In genomic region chr14:87566211-87566610, GRCm38 (mm10) we compare ENCODE assay signal across 8 mouse cellular contexts.
DNase-seq lines count a peak whose midpoint lies in the region; ATAC-seq and TF ChIP-seq lines count a peak whose summit lies in the region.
"Had no signal": no experiment of that assay in that cellular context is flagged by ENCODE, and none has a peak within 500 bp of the region (broad histone marks: within the 10 kb centered on the region; RNA-seq: fewer than 3 reads in every experiment).

No protein-coding gene starts in this region.

- ATAC-seq in hindbrain, embryonic 11.5 days (ENCODE audit: low FRiP score): no peak
- ATAC-seq in hindbrain, embryonic 12.5 days (ENCODE audit: low FRiP score): no peak
- ATAC-seq in hindbrain, embryonic 16.5 days: no peak

- 42% methylated on average over 7 of the region's 7 CpGs for WGBS in hindbrain, embryonic 11.5 days
- WGBS in hindbrain, embryonic 12.5 days: 31% methylated on average over 7 of the region's 7 CpGs
- WGBS in hindbrain, embryonic 16.5 days: 33% methylated on average over 7 of the region's 7 CpGs

- no peak for TF ChIP-seq EP300 in ES-Bruce4 (IDR thresholded peaks at IDR 0.05; ENCODE audit: insufficient read depth, low read depth, low read length)

- 0 out of 2 replicates have a peak, but pooled peaks cover 2% of the 10 kb centered on the region for H3K27me3 ChIP-seq in hindbrain, embryonic 11.5 days (ENCODE audit: control insufficient read depth, insufficient read depth, low read length)
- H3K27me3 ChIP-seq in hindbrain, embryonic 12.5 days: no peaks in the 10 kb centered on the region
- H3K27me3 ChIP-seq in ES-Bruce4 (ENCODE audit: control insufficient read depth, insufficient read depth, low read length, poor library complexity, severe bottlenecking): no peaks in the 10 kb centered on the region
- H3K27me3 ChIP-seq in hindbrain, embryonic 16.5 days (replicated peaks; ENCODE audit: control insufficient read depth, insufficient read depth, low read length): no peaks in the 10 kb centered on the region

- no peak overlapping the region for H3K9ac ChIP-seq in hindbrain, embryonic 11.5 days (ENCODE audit: low read depth, low read length)
- H3K9ac ChIP-seq in hindbrain, embryonic 12.5 days: no peak overlapping the region
- no peak overlapping the region for H3K9ac ChIP-seq in ES-Bruce4 (ENCODE audit: low read depth, poor library complexity, severe bottlenecking)
- no peak overlapping the region for H3K9ac ChIP-seq in hindbrain, embryonic 16.5 days (ENCODE audit: low read depth, low read length)
- H3K9ac ChIP-seq: embryonic facial prominence, embryonic 15.5 days had no signal

- H3K4me1 ChIP-seq in hindbrain, embryonic 11.5 days (replicated peaks; ENCODE audit: control insufficient read depth, insufficient read depth, low read length): peaks cover 3% of the 10 kb centered on the region; the same call in 1 of the 2 replicates
- peaks cover 9% of the 10 kb centered on the region for H3K4me1 ChIP-seq in hindbrain, embryonic 12.5 days
- H3K4me1 ChIP-seq in ES-Bruce4 (ENCODE audit: control insufficient read depth, insufficient read depth, low read length): no peaks in the 10 kb centered on the region
- H3K4me1 ChIP-seq in hindbrain, embryonic 16.5 days (ENCODE audit: control insufficient read depth, insufficient read depth, low read depth, low read length): peaks cover 11% of the 10 kb centered on the region

- peak; percentile 56 for TF ChIP-seq CTCF in ES-Bruce4 (IDR thresholded peaks at IDR 0.05; ENCODE audit: low read depth, low read length)

- no peak overlapping the region for H3K27ac ChIP-seq in hindbrain, embryonic 11.5 days (ENCODE audit: low read depth, low read length)
- no peak overlapping the region for H3K27ac ChIP-seq in hindbrain, embryonic 12.5 days
- no peak overlapping the region for H3K27ac ChIP-seq in ES-Bruce4 (ENCODE audit: insufficient read depth, low read length)
- no peak overlapping the region for H3K27ac ChIP-seq in hindbrain, embryonic 16.5 days (ENCODE audit: low read depth, low read length)
- H3K27ac ChIP-seq: embryonic facial prominence, embryonic 15.5 days had no signal

- no peaks in the 10 kb centered on the region for H3K36me3 ChIP-seq in hindbrain, embryonic 11.5 days (ENCODE audit: control insufficient read depth, insufficient read depth, low read length)
- no peaks in the 10 kb centered on the region for H3K36me3 ChIP-seq in hindbrain, embryonic 12.5 days
- H3K36me3 ChIP-seq in ES-Bruce4 (ENCODE audit: control insufficient read depth, insufficient read depth, low read length, poor library complexity, severe bottlenecking): no peaks in the 10 kb centered on the region
- H3K36me3 ChIP-seq in hindbrain, embryonic 16.5 days (ENCODE audit: control insufficient read depth, insufficient read depth, low read length): no peaks in the 10 kb centered on the region
- H3K36me3 ChIP-seq: embryonic facial prominence, embryonic 15.5 days had no signal

- peak; percentile 43 for DNase-seq in hindbrain, embryonic 11.5 days (ENCODE audit: low spot score)
- peak; percentile 15 for DNase-seq in adrenal gland, adult 8-10 months
- peak; percentile 39 to 47 for DNase-seq in left cerebral cortex, postnatal 14 days (ENCODE audit: low spot score in 2 of 2)
- no peak for DNase-seq in thymus, postnatal 25 days

- intact Hi-C loops in left cerebral cortex, postnatal 14 days (cut with DNase I): loop anchor here (5.0 kb wide), 1 partner anchor 901 kb away; no protein-coding TSS in a partner anchor

- H3K9me3 ChIP-seq in hindbrain, embryonic 11.5 days (ENCODE audit: control insufficient read depth, low read length): no peaks in the 10 kb centered on the region
- no peaks in the 10 kb centered on the region for H3K9me3 ChIP-seq in hindbrain, embryonic 12.5 days (replicated peaks)
- H3K9me3 ChIP-seq in ES-Bruce4 (replicated peaks; ENCODE audit: control insufficient read depth, insufficient read depth, low read length, poor library complexity, severe bottlenecking): no peaks in the 10 kb centered on the region
- H3K9me3 ChIP-seq in hindbrain, embryonic 16.5 days (ENCODE audit: control insufficient read depth, low read length): no peaks in the 10 kb centered on the region
- H3K9me3 ChIP-seq: embryonic facial prominence, embryonic 15.5 days had no signal

- H3K4me3 ChIP-seq in hindbrain, embryonic 11.5 days (ENCODE audit: low read depth, low read length): no peak overlapping the region
- H3K4me3 ChIP-seq in hindbrain, embryonic 12.5 days: no peak overlapping the region
- no peak overlapping the region for H3K4me3 ChIP-seq in ES-Bruce4 (ENCODE audit: low read depth, low read length)
- H3K4me3 ChIP-seq in hindbrain, embryonic 16.5 days (ENCODE audit: low read length): no peak overlapping the region
- H3K4me3 ChIP-seq: embryonic facial prominence, embryonic 15.5 days had no signal

- H3K4me2 ChIP-seq in hindbrain, embryonic 11.5 days (replicated peaks; ENCODE audit: low read depth, low read length): no peak overlapping the region
- H3K4me2 ChIP-seq in hindbrain, embryonic 12.5 days (replicated peaks): no peak overlapping the region
- H3K4me2 ChIP-seq in hindbrain, embryonic 16.5 days (ENCODE audit: low read length): no peak overlapping the region
- H3K4me2 ChIP-seq: embryonic facial prominence, embryonic 15.5 days had no signal

- no peak for TF ChIP-seq POLR2A in ES-Bruce4 (IDR thresholded peaks at IDR 0.05; ENCODE audit: insufficient read depth, low read length)
